Mouse (Mus musculus): Measurements from ENCODE around the gene Zfp524.

Zfp524 gene

GRCm38 (mm10) chr7:5016920-5017319 lies 2.7 kb downstream of the Zfp524 start:
- DNase-seq, result peak; percentile 10 to 15

- DNase-seq, result peak; percentile 50 to 61
Measured at GRCm38 (mm10) chr7:5017352-5017751, 3.1 kb downstream of the Zfp524 start.

DNA sequence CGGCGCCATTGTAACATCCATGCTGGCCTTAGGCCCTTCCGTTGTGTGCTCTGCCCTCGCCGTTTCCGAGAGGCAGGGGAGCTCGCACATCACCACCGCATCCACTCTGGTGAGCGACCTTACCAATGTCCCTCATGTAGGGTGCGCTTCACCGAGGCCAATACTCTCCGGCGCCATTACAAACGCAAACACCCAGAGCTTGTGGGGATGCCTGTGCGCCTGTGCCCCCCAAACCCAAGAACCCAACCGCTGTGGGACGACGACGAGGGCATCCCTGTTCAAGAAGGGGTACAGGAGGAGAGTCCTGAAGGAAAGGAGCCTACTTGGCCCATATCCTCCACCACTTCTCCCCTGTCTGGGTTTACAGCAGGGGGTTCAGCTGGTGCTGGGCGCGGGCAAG lies 3.7 kb downstream of the Zfp524 start:
- no peak for DNase-seq

DNA sequence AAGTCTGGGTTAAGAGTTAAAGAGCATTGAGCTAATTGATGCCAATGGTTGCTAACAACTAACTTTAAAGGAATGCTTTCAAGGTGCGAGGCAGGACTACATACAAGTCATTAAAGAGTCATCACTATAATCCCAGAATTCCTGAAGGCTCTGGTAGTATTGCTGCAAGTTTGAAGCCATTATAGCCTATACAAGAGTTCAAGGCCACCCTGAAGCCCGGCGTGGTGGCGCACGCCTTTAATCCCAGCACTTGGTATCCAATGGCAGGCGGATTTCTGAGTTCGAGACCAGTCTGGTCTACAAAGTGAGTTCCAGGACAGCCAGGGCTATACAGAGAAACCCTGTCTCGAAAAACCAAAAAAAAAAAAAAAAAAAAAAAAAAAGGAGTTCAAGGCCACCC lies 5.4 kb downstream of the Zfp524 start:
- peak in 1 of 2 experiments; percentile 7 for DNase-seq

GRCm38 (mm10) chr7:5020000-5020681 lies 5.9 kb downstream of the Zfp524 start, which contains the start of the genes Zfp865 and Ccdc106:
Gene Zfp865 (plus strand): TSS chr7:5020376.
Gene Ccdc106 (plus strand): TSS chr7:5020553.
- DNase-seq, result peak; percentile 98

- no peak for DNase-seq
Measured at GRCm38 (mm10) chr7:5020685-5021084, 6.5 kb downstream of the Zfp524 start.

- DNase-seq, result no peak
Measured at GRCm38 (mm10) chr7:5021197-5021596, 7.0 kb downstream of the Zfp524 start.

- DNase-seq, result no peak
Measured at GRCm38 (mm10) chr7:5029543-5029942, 15.3 kb downstream of the Zfp524 start.

DNA sequence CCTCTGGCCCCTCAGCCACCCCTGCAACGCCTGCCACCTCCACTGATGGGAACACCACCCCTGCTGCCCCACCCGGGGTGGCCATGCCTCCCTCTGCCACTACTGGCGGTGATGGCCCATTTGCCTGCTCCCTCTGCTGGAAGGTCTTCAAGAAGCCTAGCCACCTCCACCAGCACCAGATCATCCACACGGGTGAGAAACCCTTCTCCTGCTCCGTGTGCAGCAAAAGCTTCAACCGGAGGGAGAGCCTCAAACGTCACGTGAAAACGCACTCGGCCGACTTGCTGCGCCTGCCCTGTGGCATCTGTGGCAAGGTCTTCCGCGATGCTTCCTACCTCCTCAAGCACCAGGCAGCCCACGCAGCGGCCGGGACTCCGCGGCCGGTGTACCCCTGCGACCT lies 15.7 kb downstream of the Zfp524 start:
- no peak for DNase-seq

GRCm38 (mm10) chr7:5030554-5031275 lies 16.5 kb downstream of the Zfp524 start:
- no peak for DNase-seq

DNA sequence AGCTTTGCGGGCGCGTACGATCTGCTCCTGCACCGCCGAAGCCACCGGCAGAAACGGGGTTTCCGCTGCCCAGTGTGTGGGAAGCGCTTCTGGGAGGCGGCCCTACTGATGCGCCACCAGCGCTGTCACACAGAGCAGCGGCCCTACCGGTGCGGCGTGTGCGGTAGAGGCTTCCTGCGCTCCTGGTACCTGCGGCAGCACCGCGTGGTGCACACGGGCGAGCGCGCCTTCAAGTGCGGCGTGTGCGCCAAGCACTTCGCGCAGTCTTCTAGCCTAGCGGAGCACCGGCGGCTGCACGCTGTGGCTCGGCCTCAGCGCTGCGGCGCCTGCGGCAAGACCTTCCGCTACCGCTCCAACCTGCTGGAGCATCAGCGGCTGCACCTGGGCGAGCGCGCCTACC lies 17.3 kb downstream of the Zfp524 start:
- no peak for DNase-seq

- DNase-seq, result no peak
Measured at GRCm38 (mm10) chr7:5033818-5034217, 19.6 kb downstream of the Zfp524 start, which contains the start of gene 4632433K11Rik. Gene 4632433K11Rik (plus strand): TSS chr7:5034118.

GRCm38 (mm10) chr7:5035628-5036027 lies 21.4 kb downstream of the Zfp524 start:
- no peak for DNase-seq

DNA sequence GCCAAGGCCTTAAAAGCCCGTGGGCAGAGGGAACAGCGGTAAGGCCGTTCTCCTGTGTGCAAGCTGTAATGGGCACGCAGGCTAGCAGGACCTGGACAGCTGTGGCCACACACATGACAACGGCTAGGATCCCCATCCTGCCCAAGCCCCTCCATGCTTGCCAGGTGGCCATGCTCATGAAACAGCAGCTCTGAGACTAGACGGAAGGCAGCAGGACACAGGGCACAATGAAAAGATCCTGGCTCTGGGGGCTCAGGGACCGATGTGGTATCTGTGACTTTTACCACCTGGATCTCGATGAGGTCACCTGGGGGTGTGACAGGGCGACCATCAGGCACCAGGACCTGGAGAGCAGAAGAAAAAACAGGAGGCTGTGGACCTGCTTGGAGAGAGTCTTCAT lies 21.9 kb downstream of the Zfp524 start:
- no peak for DNase-seq

- DNase-seq, result no peak
Measured at GRCm38 (mm10) chr7:5037026-5037425, 22.8 kb downstream of the Zfp524 start.

GRCm38 (mm10) chr7:5037467-5037866 lies 23.3 kb downstream of the Zfp524 start:
- DNase-seq, result no peak

GRCm38 (mm10) chr7:5038109-5038732 lies 24.0 kb downstream of the Zfp524 start, which contains the start of gene Zfp784:
Gene Zfp784 (minus strand): TSS chr7:5038446.
- DNase-seq, result peak; percentile 96 to 97

GRCm38 (mm10) chr7:5038940-5039339 lies 24.7 kb downstream of the Zfp524 start:
- no peak for DNase-seq

DNA sequence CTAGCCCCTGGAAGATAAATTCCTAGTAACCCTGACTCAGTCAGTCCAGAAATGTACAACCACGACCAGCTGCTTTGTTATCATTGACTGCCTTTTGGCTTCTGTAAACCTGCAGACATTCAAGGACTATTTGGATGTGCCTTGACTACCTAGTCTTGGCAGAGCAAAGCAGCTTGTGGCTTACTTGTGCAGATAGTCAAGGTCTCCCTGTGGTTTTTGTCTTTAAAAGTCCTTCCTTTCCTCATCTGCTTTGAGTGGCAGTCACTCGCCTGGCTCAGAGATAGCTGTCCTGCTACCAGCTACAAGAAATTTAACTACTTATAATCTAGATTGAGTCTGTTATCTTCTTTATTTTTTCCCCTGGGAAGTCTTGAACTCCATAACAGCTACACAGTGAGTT lies 30.8 kb downstream of the Zfp524 start:
- no peak for DNase-seq

DNA sequence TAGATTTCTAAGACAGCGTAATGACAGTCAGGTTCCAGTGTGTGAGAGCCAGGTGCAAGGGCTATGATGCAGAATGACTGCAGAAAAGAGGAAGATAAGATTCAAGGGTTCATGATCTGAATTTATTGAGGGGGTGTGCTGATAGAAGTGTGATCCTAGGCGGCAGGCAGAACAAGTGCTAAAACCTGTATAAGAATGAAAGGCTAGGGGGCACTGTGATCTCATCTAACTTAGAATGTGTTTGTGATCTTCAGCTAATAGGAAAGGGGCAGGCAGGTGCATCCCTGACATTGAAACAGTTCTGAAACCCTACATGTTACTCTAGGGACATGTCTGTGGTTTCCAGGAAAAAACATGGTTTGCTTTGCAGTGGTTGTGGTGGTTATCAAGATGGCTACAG lies 31.9 kb downstream of the Zfp524 start:
- peak; percentile 26 to 32 for DNase-seq

DNA sequence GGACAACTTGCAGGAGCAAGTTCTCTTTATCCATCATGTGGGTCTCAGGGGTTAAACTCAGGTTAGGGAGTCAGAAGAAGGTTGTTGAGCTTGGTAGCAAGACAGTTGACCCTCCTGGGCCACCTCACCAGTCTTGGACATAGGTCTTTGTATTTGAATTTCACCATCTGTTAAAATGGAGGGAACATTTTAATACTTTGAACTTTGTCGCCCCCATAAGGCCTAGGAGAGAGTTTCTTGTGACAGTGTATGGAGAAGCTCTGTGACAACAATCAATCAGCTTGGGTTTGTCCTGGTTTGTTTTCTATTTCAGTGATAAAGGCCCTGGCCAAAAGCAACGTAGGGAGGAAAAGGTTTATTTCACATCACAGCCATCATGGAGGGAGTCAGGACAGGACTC lies 33.1 kb downstream of the Zfp524 start:
- peak; percentile 61 to 63 for DNase-seq

DNA sequence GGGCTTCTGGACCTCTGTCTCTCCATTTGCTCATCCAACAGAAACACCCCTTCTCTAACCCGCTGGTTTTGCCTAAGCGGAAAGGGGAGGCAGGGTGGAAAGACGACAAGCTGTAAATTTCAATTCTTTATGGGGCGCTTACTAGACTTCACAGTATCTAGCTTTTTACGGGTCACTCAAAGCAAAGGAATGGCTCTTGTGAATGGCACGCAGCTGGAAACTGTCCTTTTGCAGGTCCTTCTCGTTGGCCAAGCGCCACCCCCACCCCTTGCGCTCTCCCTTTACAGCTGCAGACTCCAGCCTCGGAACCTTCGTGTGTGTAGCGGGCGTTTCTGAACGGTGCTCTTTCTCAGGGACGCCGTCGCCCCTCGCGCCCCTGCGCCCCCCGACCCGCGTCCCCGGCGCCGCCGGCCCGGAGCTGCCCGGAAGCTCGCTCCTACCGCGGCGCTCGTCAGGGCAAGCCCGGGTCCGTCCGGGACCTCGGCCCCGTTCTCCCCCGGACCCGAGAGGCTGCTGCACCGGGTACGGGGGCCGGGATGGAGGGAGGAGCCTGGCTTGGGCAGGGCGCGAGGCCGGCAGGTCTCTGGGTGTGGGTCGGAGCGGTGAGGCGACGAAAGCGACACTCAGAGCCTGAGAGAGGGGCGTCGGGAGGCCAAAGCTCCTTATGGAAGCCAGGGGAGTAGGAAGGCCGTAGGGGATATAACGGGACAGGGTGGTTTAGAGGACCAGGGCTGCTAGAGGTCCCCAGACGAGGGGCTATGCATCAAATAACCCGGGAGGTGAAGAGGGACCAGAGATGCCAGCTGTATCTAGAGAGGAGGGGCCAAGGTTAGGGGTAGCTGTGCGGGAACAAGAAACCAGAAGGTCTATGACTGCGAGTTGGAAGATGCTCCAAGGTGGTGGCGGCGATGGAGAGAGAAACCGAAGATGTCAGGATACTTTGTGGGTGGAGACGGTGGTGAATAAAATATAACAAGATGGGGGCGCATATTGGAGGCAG lies 37.3 kb downstream of the Zfp524 start, which contains the start of gene Zfp580:
Gene Zfp580, plus strand, starts transcription at position 346 of the 1,000 bp plus-strand sequence.
- peak; percentile 73 to 79 for DNase-seq
